Mouse (Mus musculus): ENCODE measurements at regions not wholly inside any gene's neighbourhood (a gene's known extent, or its start where the extent isn't known, plus 50 kb on each side); places are given as distances from the start of the nearest gene placed in this dataset.

DNA sequence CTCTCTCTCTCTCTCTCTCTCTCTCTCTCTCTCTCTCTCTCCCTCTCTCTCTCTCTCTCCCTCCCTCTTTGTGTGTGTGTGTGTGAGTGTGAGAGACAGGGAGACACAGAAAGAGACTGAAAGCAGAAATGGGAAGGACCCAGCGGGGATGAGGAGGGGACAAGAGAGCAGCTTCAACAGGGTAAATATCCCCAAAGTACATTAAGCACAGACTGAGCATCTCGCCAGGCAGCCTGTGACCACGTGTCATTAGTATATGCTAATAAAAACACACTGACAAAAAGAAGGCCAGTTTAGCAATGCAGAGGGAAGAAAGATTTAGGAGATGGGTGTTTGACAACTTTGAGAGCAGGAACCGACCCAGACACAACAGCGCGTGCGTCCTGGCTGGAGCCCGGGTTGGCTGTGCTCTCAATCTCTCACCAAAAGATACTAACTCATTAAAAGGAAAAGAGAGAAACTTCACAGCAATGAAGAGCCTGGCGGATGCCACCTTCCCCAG is 648.2 kb upstream of the 3110018I06Rik start:
- no peak for TF ChIP-seq MAFK (IDR thresholded peaks at IDR 0.05; ENCODE audit: insufficient read depth, low read depth, low read length)
- no peak for TF ChIP-seq HCFC1 (IDR thresholded peaks at IDR 0.05; ENCODE audit: borderline replicate concordance, insufficient read depth, low read length)
- no peak for TF ChIP-seq CHD2 (IDR thresholded peaks at IDR 0.05; ENCODE audit: low read depth, low read length)
- no peak for TF ChIP-seq ZNF384 (IDR thresholded peaks at IDR 0.05; ENCODE audit: low read depth, low read length)

Measured in ES-E14 (cell line).